Mouse (Mus musculus) megakaryocyte, embryonic 14.5 days (primary cell): ENCODE results near the gene Rab40c.

ENCODE experiments used
- FLI1 ChIP-seq: IDR thresholded peaks from 2 replicates; pipeline ENCODE4 v1.6.1; 2012; ENCODE audit warnings: low read length, inconsistent platforms, mixed read lengths
- GATA1 ChIP-seq: IDR thresholded peaks from 3 replicates; pipeline ENCODE4 v1.6.1; 2012; ENCODE audit warnings: mixed read lengths, low read length, inconsistent platforms, borderline replicate concordance

DNA sequence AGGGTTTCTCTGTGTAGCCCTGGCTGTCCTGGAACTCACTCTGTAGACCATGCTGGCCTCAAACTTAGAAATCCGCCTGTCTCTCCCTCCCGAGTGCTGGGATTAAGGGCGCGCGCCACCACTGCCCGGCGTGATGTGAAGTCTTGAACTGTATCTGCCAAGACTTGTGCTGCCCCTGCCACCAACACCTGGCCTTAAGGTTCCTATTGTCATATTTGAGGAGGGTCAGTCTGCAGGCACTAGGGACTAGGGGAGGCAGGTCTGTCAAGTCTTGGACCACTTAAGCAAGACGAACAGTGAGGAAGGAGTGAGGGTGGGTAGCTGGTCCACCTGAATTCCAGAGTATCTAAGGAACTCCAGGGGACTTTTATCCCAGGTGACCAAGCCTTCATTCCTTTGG, 50.0 kb downstream of the Rab40c start:
- TF ChIP-seq GATA1 (no peak), FLI1 (no peak)
